Mouse (Mus musculus) hindbrain, embryonic 13.5 days (tissue): ENCODE data around the gene Mink1. TPM values are rescaled to one million over a fixed set of nuclear protein-coding genes. Genes with fewer than 3 reads are reported as not detected.
"Not testable (repeated sequence)": the region's sequence is repeated elsewhere in the genome, so short reads cannot be mapped to it uniquely, and the experiment has no call there.

Source experiments
- ATAC-seq: fragments of 200-750 bp; cut with Nextera tagmentation; 2 replicates; pipeline ENCODE4 v1.8.0; 2017; ENCODE audit warnings: moderate TSS enrichment; ENCODE audit not compliant: low FRiP score
- H3K27ac ChIP-seq: fragments of 300-500 bp; sonication (generic); 2 replicates; pipeline ENCODE4 v1.5.1; 2015; ENCODE audit warnings: inconsistent platforms, mild to moderate bottlenecking, moderate library complexity
- H3K27me3 ChIP-seq: fragments of 300-500 bp; sonication (generic); 2 replicates; pipeline ENCODE4 v1.6.1; 2015; ENCODE audit warnings: mild to moderate bottlenecking, inconsistent platforms
- H3K36me3 ChIP-seq: fragments of 300-500 bp; sonication (generic); 2 replicates; pipeline ENCODE4 v1.6.1; 2015; ENCODE audit warnings: mild to moderate bottlenecking, inconsistent platforms
- H3K4me1 ChIP-seq: fragments of 300-500 bp; sonication (generic); replicated peaks from 2 replicates; pipeline ENCODE4 v1.6.1; 2015; ENCODE audit warnings: inconsistent platforms
- H3K4me2 ChIP-seq: fragments of 300-500 bp; sonication (generic); 2 replicates; pipeline ENCODE4 v1.6.1; 2015; ENCODE audit warnings: inconsistent platforms, mild to moderate bottlenecking, moderate library complexity
- H3K4me3 ChIP-seq: fragments of 300-500 bp; sonication (generic); 2 replicates; pipeline ENCODE4 v1.5.1; 2015; ENCODE audit warnings: mild to moderate bottlenecking, inconsistent platforms
- H3K9ac ChIP-seq: fragments of 300-500 bp; sonication (generic); 2 replicates; pipeline ENCODE4 v1.6.1; 2015; ENCODE audit warnings: mild to moderate bottlenecking, inconsistent platforms
- H3K9me3 ChIP-seq: fragments of 300-500 bp; sonication (generic); 2 replicates; pipeline ENCODE4 v1.6.1; 2016; ENCODE audit warnings: inconsistent platforms
- WGBS: fragments of 180-500 bp; shearing (Covaris S2); methylation state at CpG from one replicate; pipeline ENCODE4 v1.1.7; 2015; 5-methylcytosine and 5-hydroxymethylcytosine counted together
- polyA plus RNA-seq: library from polyadenylated mRNA; unstranded; fragments of >200 nt; fragmentation: Nextera tagmentation; extraction: Ambion mirVana; gene quantifications from 2 replicates; pipeline ENCODE4 v1.2.1, GENCODE M21; 2015

Mink1 gene
- polyA plus RNA-seq, 1 experiment from 2014 or later: 14.2 TPM

DNA sequence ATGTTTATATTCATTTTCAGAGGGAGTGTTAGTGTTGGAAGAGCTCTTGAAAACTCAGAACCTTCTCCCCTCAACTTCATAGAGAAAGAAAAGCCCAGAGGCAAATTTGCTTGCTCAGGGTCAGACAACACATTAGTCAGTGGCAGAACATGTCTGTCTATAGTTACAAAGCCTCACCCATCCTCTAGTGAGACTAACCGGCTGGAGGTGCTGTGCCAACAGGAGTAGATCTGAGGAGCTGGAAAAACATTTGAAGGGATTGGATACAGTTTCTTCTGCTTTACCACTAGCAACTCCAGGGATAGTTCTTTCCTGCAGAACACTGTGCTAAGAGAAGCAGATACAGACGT lies 769 bp upstream of the Mink1 start:
- H3K36me3 ChIP-seq: 0 out of 2 replicates have a peak, but pooled peaks cover 3% of the 10 kb centered on the region
- ATAC-seq: no peak
- 2% methylated on average over 2 of the region's 2 CpGs for WGBS

DNA sequence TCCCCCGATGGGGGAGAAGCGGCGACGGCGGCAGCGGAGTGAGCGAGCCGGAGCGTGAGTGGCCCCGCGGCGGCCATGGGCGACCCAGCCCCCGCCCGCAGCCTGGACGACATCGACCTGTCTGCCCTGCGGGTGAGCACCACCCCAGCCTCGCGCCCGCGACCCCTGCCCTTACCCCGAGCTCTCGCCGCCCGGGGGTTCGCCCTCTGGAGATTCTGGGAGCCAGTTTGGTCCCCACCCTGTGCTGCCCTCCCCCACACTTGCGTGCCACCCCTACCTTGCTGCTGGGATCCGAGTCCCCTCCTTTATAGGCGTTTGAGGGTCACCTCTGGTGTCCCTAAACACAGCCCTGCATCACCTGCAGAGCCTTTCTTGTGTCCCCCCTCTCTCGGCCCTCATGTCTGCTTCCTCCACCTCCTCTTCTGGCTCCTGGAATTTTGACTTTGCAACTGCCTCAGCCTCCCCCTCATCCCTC lies 351 bp downstream of the Mink1 start:
- ATAC-seq: peak; percentile 49
- peaks cover 47% of the 10 kb centered on the region for H3K4me1 ChIP-seq
- H3K27ac ChIP-seq: peak overlapping the region; percentile 91
- H3K9ac ChIP-seq: peak overlapping the region; percentile 92
- H3K4me2 ChIP-seq: peak overlapping the region; percentile 94
- peaks cover 2% of the 10 kb centered on the region; the same call in 1 of the 2 replicates for H3K36me3 ChIP-seq
- H3K27me3 ChIP-seq: no peaks in the 10 kb centered on the region
- no peaks in the 10 kb centered on the region for H3K9me3 ChIP-seq
- WGBS: 0% methylated on average over 8 of the region's 31 CpGs
- peak overlapping the region; percentile 95 for H3K4me3 ChIP-seq

More for the DNA sequence above, 769 bp upstream of the Mink1 start:
- Histone ChIP-seq H3K9me3 (no peaks in the 10 kb centered on the region), H3K27me3 (no peaks in the 10 kb centered on the region), H3K4me2 (peak overlapping the region; percentile 94), H3K4me3 (peak overlapping the region; percentile 95), H3K27ac (peak overlapping the region; percentile 91), H3K9ac (peak overlapping the region; percentile 92), H3K4me1 (peaks cover 42% of the 10 kb centered on the region)

DNA sequence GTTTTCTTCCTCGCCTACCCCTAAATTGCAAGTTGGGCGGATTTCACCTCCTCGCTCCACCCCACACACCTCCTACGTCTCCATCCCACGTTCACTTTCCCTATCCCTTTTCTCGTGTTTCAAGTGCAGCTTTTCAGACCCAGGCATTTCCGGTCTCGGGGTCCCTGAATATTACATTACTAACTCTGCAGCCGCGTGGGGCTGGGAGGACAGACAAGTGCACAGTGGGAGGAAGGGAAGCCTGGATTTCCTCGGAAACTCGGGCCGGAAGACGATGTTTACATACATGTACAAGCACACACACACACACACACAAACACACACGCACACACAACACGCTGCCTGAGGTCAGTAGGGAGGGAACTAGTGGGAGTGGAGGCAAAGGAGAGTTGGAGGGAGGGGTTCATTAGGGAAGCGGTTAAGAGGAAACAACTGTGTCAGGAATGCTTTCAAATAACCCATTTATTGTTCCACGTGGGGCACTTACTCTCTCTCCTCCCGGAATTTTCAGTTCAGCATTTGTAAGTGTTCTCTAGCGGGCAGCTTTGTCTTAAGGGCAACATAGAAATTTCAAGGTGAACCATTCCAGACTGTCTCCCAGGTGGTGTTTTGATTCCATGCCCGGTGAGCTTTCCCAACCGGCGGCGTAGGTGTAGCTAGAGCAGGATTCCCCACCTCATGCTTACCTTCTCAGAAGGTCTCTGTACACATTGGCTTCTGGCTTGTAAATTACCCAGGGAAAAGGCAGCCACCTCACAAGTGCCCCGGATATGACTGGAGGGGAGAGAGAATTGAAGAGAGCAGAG lies 992 bp downstream of the Mink1 start:
- Histone ChIP-seq H3K4me1 (peaks cover 47% of the 10 kb centered on the region), H3K36me3 (peaks cover 5% of the 10 kb centered on the region; the same call in 1 of the 2 replicates), H3K27me3 (no peaks in the 10 kb centered on the region), H3K9me3 (no peaks in the 10 kb centered on the region), H3K27ac (peak overlapping the region; percentile 91), H3K4me3 (peak overlapping the region; percentile 95), H3K4me2 (peak overlapping the region; percentile 94), H3K9ac (peak overlapping the region; percentile 92)
- WGBS: 3% methylated on average over 25 of the region's 25 CpGs
- ATAC-seq: no peak

DNA sequence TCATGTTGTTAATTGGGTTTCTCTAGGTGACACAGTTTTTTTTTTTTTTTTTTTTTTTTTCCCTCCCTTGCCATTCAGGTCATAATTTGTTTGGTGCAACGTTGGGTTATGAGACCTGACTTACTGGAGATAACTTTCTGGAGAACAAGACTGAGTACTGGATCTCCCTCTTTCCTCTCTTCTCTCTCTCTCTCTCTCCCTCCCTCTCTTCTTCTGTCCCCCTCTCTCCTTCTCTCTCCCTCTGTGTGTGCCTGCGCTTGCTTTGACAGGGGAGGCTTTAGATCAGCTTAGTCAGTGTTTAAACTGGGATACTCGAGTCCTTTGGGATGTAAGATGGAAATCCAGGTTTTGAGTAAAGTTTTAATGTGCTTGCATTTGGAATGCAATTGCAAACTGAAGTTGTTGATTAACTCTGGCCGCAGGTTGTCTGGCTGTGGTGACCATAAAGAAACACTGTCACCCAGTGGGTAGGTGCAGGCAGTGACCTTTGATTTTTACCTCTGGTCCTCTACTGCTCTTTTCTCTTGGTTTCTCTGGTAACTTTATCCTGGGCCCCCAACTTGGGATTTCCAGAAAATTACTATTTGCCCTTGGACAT lies 1.7 kb downstream of the Mink1 start:
- H3K9ac ChIP-seq: peak overlapping the region; percentile 92
- no peaks in the 10 kb centered on the region for H3K27me3 ChIP-seq
- 43% methylated on average over 4 of the region's 4 CpGs for WGBS
- H3K4me3 ChIP-seq: peak overlapping the region; percentile 95
- H3K36me3 ChIP-seq: peaks cover 5% of the 10 kb centered on the region; the same call in 1 of the 2 replicates
- peaks cover 47% of the 10 kb centered on the region for H3K4me1 ChIP-seq
- H3K9me3 ChIP-seq: no peaks in the 10 kb centered on the region
- peak overlapping the region; percentile 91; the same call in 1 of the 2 replicates for H3K27ac ChIP-seq
- ATAC-seq: no peak
- peak overlapping the region; percentile 94 for H3K4me2 ChIP-seq

DNA sequence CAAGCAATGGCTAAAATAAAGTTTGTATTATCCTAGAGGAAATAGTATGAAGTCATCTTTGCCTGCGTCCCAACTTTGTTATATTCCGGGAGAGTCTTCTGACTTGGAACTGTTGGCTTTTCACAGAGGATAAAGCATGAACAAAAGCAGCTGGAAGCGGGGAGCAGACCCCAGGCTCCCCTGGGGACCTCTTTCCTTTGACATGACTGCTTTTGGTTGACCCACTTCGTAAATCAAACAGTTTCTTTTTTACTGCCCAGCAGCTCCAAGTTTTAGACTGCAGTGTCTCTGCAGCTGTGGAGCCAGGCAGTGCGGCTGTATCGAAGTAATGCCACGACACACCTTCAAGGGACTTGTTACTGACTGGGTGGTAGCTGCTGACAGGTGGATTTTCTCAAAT lies 3.9 kb downstream of the Mink1 start:
- Histone ChIP-seq H3K27ac (no peak overlapping the region), H3K4me1 (peaks cover 49% of the 10 kb centered on the region), H3K9ac (0 out of 2 replicates have a peak overlapping the region, but pooled peaks have one; percentile 24), H3K4me2 (no peak overlapping the region), H3K9me3 (no peaks in the 10 kb centered on the region), H3K27me3 (no peaks in the 10 kb centered on the region), H3K4me3 (no peak overlapping the region), H3K36me3 (peaks cover 5% of the 10 kb centered on the region; the same call in 1 of the 2 replicates)
- no peak for ATAC-seq
- WGBS: 59% methylated on average over 7 of the region's 7 CpGs

DNA sequence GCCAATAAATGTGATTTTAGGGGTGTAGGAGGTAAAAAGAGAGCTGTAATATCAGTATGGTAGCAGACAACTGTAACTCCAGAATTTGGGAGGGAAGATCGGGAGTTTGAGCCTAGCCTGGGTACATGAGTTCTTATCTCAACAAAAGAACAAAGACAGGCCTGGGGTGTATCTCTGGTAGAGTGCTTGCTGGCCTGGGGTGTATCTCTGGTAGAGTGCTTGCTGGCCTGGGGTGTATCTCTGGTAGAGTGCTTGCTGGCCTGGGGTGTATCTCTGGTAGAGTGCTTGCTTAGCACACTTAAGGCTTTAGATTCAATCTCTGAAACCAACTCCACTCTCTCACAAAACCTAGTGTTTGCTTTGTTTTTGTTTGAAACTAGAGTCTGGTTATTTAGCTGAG lies 7.9 kb downstream of the Mink1 start:
- H3K4me3 ChIP-seq: not testable (repeated sequence)

DNA sequence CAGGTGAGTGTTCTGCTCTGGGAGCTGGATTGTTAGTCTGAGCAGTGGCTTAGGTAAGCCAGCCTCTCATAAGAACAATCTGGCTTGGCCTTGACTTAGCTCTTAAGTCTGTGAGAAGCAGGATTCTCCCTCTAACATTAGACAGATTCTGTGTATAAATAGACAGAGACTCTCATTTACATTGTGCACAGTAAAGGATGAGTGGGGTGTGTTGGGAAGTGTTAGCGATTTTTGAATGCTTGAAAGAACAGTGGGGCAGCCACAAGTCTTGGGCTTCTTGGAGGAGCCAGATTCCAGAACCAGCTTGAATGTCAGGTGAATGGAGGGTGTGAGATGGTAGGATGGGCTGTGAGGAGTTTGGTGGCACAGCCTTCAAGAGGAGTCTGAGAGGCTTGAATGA lies 9.0 kb downstream of the Mink1 start:
- Histone ChIP-seq H3K4me2 (no peak overlapping the region), H3K27ac (no peak overlapping the region), H3K9ac (no peak overlapping the region), H3K4me3 (no peak overlapping the region), H3K36me3 (peaks cover 5% of the 10 kb centered on the region; the same call in 1 of the 2 replicates), H3K9me3 (no peaks in the 10 kb centered on the region), H3K4me1 (peaks cover 28% of the 10 kb centered on the region), H3K27me3 (no peaks in the 10 kb centered on the region)
- ATAC-seq: no peak
- 87% methylated on average over 1 of the region's 1 CpGs for WGBS

More for the DNA sequence above, 7.9 kb downstream of the Mink1 start:
- not testable (repeated sequence) for H3K4me2 ChIP-seq, H3K36me3 ChIP-seq, H3K9me3 ChIP-seq, H3K27ac ChIP-seq, ATAC-seq, H3K9ac ChIP-seq, H3K27me3 ChIP-seq
- WGBS: 90% methylated on average over 1 of the region's 1 CpGs
- H3K4me1 ChIP-seq: peaks cover 38% of the 10 kb centered on the region

DNA sequence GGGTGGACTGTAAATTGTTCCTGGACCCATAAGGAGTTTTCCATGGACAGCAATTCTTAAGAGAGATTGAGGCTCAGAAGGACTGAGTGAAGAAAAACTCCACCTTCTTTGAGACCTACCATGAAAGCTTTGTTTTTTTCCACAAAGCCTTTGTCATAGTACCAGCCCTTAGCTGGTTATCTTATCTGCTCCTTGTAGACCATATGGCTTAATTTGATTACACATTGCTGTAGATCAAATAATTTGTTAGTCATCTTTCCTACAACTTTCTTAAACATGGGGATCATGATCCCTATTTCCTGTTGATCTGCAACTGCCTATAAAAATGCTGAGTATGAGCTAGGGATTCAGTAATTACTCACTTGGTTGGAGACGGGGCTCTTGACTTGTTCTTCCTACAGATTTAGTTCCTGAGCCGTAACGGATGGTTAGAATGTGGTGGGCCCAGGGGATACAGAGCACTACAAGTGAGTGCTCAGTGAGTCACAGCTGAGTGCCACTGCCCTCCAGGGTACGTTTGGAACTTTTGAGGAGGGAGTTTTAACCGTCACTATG lies 9.7 kb downstream of the Mink1 start:
- Histone ChIP-seq H3K27me3 (no peaks in the 10 kb centered on the region), H3K36me3 (peaks cover 5% of the 10 kb centered on the region; the same call in 1 of the 2 replicates), H3K9ac (no peak overlapping the region), H3K9me3 (no peaks in the 10 kb centered on the region), H3K27ac (no peak overlapping the region), H3K4me2 (no peak overlapping the region), H3K4me3 (no peak overlapping the region), H3K4me1 (peaks cover 24% of the 10 kb centered on the region)
- WGBS: 59% methylated on average over 5 of the region's 5 CpGs
- no peak for ATAC-seq

DNA sequence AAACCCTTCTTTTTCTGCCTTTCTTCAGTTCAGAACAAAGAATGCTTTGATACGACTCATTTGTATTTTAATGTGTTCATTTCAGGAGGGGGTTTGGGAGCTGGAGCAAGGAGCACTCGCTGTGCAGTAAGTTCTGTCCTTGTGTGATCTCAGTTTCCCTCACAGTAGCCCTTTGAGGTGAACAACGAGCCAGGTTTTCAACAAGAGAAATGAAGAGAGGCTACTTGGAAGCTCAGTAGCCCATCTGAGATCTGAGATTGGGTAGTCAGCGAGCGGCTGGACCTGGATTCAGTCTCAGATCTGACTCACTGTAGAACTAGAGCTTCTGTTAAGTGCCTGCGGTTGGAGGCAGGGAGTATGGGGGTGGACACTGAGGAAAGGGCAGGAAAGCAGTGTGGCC lies 11.2 kb downstream of the Mink1 start:
- no peak overlapping the region for H3K4me3 ChIP-seq
- H3K9me3 ChIP-seq: no peaks in the 10 kb centered on the region
- H3K4me1 ChIP-seq: peaks cover 38% of the 10 kb centered on the region
- H3K9ac ChIP-seq: no peak overlapping the region
- ATAC-seq: no peak
- no peak overlapping the region for H3K4me2 ChIP-seq
- 56% methylated on average over 6 of the region's 6 CpGs for WGBS
- no peaks in the 10 kb centered on the region for H3K36me3 ChIP-seq
- H3K27ac ChIP-seq: 0 out of 2 replicates have a peak overlapping the region, but pooled peaks have one; percentile 20
- H3K27me3 ChIP-seq: no peaks in the 10 kb centered on the region

DNA sequence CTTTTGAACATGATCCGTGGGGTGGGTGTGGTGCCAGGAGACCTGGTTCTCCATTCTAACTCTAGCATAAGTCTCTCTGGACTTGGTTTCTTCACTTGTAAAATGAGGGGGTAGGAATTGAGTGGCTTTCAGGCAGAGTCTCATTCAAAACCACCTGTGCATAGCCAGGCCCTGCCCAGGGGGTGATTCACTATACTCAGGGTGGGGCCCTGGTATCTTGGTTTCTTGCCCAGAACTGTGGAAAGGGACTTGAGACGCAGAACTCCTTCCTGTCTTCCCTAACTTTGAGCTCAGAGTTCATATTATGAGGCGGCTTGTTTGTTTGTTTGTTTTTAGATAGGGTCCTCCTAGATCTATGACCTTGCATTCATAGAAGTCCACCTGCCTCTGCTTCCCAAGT lies 14.5 kb downstream of the Mink1 start:
- no peak overlapping the region for H3K27ac ChIP-seq
- no peaks in the 10 kb centered on the region for H3K9me3 ChIP-seq
- H3K36me3 ChIP-seq: no peaks in the 10 kb centered on the region
- no peaks in the 10 kb centered on the region for H3K27me3 ChIP-seq
- peak overlapping the region; percentile 49; the same call in 1 of the 2 replicates for H3K9ac ChIP-seq
- 88% methylated on average over 3 of the region's 3 CpGs for WGBS
- H3K4me3 ChIP-seq: no peak overlapping the region
- peaks cover 44% of the 10 kb centered on the region for H3K4me1 ChIP-seq
- no peak for ATAC-seq
- no peak overlapping the region for H3K4me2 ChIP-seq

DNA sequence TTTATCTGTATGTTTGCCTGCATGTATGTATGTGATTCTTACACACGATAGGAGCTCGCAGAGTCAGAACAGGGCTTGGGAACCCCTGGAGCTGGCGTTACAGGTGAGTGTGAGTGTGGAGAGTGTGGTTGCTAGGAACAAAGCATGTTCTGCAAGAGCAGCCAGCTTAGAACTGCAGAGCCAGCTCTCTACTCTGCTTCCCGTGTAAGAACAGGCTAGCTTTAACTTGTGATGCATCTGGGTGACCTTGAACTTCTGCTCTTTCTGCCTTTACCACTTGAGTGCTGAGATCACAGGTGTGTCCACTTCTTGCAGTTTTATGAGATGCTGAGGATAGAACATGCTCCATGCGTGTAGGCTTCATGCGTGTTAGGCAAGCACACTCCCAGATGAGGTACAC lies 16.3 kb downstream of the Mink1 start:
- Histone ChIP-seq H3K4me2 (no peak overlapping the region), H3K9ac (no peak overlapping the region), H3K27ac (no peak overlapping the region), H3K36me3 (no peaks in the 10 kb centered on the region), H3K4me1 (peaks cover 52% of the 10 kb centered on the region), H3K4me3 (no peak overlapping the region), H3K27me3 (no peaks in the 10 kb centered on the region), H3K9me3 (no peaks in the 10 kb centered on the region)
- ATAC-seq: no peak
- 90% methylated on average over 6 of the region's 6 CpGs for WGBS

DNA sequence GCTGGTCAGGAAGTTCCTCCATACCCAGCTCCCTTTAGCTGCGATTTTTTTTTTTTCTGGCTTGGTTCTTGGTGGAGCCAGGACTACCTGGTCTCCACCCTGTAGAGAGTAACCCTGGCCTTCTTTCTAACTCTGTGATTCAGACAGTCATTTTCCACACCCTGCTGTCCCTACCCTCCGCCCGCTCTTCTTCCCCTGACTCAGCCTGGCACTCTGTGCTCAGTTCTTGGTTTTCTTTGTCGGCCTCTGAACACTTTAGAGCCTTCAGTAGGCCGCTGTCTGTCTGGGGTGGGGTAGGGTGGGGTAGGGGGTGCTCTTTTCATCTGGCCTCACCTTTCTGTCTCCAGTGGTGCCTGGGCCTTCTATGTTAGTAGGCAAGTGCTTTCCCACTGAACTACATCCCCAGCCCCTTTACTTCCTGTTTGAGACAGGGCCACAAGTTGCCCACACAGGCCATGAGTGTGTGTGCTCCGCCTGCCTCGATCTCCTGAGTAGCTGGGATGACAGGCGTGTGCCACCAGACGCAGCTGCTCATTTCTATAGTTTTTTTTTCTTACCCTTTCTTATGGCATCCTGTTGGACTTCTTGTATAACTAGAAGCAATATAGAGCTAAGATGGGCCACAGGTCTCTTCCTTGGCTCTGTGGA lies 17.2 kb downstream of the Mink1 start:
- WGBS: 86% methylated on average over 9 of the region's 9 CpGs
- Histone ChIP-seq H3K4me2 (no peak overlapping the region), H3K9ac (0 out of 2 replicates have a peak overlapping the region, but pooled peaks have one; percentile 35), H3K27ac (no peak overlapping the region), H3K9me3 (no peaks in the 10 kb centered on the region), H3K4me3 (no peak overlapping the region), H3K36me3 (no peaks in the 10 kb centered on the region), H3K27me3 (no peaks in the 10 kb centered on the region), H3K4me1 (peaks cover 57% of the 10 kb centered on the region)
- ATAC-seq: no peak
